Mouse (Mus musculus) E14TG2a.4 (cell line): ENCODE data around the gene Mdm2.

Source experiments
- CTCF ChIP-seq: conservative IDR thresholded peaks from 2 replicates; pipeline ENCODE4 v1.5.1; 2014; ENCODE audit warnings: low read length
- NANOG ChIP-seq: IDR thresholded peaks from 2 replicates; pipeline ENCODE4 v1.6.1; 2014; ENCODE audit warnings: borderline replicate concordance, low read length, mixed read lengths
- POU5F1 ChIP-seq: IDR thresholded peaks from 2 replicates; pipeline ENCODE4 v1.6.1; 2014; ENCODE audit warnings: low read length, borderline replicate concordance

GRCm38 (mm10) chr10:117662316-117663055 lies 48.1 kb downstream of the Mdm2 start:
- no peak for TF ChIP-seq CTCF
- TF ChIP-seq POU5F1: no peak
- TF ChIP-seq NANOG: no peak
